Mouse (Mus musculus): ENCODE measurements around the gene Acot1.
"Not testable (repeated sequence)": the region's sequence is repeated elsewhere in the genome, so short reads cannot be mapped to it uniquely, and the experiment has no call there.

Acot1 gene

DNA sequence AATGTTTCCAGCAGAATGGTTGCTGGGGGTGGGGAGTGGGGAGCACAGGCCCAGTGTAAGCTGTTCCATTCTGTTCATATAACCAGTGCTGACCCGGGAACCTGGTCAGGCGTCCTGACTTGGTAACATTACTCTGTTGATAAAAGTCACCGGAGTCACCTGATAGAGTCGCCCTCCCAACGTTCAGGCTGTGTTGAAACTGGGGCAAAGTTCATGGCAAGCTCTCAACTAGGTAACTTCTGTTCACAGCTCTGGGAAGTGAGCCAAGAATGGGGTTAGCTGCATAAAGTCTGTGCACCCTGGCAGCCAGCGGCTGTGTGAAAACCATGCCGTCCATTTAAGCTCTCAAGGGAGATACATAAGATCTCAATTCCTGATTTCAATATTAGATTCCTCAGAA is 11.2 kb downstream of the Acot1 start:
- DNase-seq (ENCODE audit: low spot score), result peak; percentile 45

DNA sequence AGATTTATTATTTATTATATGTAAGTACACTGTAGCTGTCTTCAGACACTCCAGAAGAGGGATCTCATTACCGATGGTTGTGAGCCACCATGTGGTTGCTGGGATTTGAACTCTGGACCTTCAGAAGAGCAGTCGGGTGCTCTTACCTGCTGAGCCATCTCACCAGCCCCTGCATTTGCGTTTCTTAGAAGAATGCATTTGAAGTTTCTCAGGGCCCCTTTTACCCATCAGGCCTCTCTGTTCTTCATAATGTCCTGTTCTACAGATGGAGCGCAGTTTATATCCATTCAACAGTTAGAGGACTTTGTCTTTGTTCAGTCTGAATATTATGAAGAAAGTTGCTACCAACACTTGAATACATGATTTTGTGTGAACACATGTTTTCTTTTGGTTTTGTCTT is 13.0 kb downstream of the Acot1 start:
- not testable (repeated sequence) for DNase-seq (ENCODE audit: low spot score)

DNA sequence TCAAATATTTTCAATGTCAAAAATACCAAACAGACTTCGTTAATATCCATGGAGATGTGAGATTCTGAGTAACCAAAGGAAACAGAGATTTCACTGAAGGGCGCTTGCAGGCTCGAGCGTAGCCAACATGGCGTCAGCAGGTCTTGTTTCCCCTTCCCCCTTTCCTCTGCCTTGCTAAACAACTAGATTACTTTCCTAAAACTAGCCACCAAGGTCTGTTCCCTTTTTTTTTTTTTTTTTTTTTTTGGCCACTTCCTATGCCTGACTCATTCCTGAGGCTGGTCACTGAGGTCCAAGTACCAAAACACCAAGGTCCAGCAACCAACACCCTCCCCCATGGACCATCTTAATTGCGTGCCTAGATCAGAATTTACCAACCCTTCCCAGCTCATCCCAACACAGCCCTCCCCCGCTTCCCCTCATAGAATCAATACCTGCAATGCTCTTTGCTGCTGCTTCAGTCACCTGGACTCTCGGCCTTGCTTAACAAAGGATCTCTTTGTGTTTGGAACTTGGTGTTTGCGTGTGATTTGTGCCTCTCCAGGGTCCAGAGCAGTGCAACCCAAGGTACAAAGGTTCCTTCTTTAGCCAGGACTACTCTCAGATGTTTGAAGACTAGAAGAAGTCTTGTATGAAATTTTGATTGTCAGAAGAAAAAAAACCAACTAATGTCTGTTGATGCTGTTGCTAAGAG is 13.9 kb downstream of the Acot1 start:
- no peak for DNase-seq (ENCODE audit: low spot score)

DNA sequence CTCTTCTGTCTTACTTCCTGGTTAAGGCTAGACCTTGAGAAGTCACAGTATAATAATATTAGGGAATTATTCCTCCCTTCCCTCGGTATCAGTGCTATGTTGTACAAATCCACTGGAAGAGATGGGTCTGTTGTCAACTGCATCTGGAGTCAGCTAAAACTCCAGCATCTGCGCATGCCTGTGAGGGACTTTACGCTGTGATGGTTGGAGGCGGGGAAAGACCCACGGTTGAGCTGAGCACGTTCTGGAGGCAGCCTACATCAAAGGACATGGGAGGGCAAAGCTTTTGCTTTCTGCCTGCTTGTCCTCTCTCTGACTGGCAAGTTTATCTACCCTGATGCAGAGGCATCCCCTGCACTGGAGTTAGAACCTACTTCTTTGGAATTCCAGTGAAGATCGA is 16.6 kb downstream of the Acot1 start:
- DNase-seq (ENCODE audit: low spot score), result no peak

DNA sequence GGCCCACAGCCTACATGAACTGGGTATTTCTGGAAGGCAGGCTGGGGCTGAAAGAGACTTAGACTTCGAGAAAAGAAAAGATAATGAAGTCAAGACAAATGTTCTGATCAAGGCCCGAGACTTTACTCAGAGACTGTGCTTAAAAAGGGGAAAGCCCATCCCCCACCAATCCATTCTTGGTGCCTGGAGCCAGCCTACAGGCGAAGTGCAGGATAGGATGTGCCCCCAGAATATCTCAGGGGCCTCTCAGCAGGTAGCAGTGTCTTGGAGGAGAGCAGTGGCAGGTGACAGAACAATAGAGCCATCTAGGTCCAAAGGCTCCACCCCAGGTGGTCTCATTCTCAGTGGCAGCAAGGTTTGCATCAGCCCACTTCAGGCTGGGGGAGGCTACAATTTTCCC is 19.0 kb downstream of the Acot1 start:
- not testable (repeated sequence) for DNase-seq (ENCODE audit: low spot score)

DNA sequence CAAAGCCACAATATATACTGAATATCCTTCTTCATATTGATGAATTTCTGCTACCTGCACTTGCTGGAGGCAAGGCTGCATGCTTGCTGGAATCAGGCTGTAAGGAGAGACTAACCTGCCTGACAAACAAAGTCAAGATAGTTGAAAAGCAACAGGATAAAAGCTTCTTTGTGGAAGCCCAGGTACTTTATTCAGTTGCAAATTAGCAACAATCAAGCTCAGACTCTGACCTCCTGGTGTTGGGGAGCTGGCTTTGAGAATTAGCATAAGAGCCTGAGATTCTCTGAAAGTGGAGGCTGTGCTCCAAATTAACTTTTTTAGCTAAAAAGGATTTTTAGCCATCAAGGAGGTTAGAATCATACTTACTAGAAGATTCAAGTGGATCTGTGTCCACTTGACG is 19.8 kb downstream of the Acot1 start:
- DNase-seq (ENCODE audit: low spot score), result not testable (repeated sequence)

DNA sequence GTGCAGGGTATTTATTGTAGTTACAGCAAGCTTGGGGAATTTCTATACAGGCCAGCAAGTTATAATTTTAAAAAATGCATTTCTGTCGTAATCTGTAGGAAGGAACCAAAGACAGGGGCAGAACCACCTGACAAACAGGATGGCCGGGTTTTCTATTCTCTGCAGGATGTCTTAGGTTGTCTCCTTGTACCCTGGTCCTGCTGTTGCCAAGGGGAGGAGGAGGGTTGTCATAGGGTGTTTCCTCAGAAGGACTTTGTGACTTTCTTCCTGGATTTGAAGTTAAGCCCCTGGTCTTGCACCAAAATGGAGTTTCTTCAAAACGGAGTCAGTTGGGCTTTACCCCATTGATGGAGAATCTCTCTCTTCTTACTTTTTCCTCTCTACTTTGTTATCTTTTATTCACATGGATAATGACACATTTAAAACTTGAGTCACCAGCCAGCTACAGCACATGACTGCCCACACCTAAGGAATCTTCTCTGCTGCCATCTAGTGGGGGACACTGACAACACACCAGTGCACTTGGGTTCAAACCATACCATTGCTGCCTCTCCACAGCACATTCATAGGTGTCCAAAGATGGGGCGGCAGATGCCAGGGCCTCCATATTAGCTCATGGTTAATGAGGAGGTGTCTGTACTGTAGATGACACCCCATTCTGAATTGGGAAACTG is 21.5 kb downstream of the Acot1 start:
- DNase-seq (ENCODE audit: low spot score), result peak; percentile 76

DNA sequence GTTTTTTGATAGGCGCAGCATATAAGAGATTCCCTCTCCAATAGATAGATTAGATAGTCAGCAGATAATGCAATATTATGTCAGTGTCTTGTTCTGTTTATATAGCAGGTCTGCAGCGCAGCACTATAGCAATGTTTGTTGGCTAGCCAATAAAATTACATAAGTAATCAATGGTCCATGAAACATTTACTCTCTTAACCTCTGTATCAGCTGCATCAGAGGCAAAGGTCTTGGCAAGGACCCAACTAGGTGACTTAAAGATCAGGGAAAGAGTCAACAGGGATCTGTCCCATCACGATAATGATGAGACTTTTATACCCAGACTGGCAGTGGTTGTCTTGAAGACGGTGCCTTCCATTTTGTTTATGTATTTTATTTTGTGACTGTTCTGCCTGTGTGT is 23.6 kb downstream of the Acot1 start:
- DNase-seq (ENCODE audit: low spot score), result no peak

DNA sequence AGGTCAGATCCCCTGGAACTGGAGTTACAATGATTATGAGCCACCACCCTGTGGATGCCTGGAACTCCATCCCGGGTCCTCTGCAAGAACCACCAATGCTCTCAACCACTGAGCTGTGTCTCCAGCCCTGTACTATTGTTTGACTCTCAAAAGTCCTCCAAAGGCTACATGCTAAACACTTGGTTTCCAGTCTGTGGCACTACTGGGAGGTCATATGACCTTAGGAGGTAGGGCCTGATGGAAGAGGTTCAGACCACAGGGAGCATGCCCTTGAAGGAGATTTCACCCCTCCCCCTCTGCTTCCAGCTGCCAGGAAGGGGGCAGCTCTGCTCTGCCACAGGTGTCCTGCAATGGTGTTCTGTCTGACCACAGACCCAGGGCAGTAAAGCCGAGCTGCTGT is 24.0 kb downstream of the Acot1 start:
- not testable (repeated sequence) for DNase-seq (ENCODE audit: low spot score)

DNA sequence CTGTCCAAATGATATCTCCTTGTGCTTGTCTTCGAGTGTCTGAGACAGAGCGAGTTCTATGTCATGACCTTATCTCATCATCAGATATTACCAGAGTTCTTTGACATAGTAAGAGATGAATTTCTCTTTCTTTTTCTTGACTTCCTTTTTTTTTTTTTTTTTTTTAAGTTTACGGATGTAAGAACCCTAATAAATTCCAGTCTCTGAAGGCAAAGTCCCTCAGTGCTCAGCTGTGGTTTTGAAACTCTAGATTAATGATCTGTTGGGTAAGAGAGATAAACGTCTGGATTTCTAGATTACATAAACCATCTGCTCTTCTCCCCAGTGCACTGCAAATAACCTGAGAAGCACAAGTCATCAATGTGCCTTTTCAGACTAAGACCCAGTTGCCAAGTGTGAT is 24.8 kb downstream of the Acot1 start:
- DNase-seq (ENCODE audit: low spot score), result no peak

DNA sequence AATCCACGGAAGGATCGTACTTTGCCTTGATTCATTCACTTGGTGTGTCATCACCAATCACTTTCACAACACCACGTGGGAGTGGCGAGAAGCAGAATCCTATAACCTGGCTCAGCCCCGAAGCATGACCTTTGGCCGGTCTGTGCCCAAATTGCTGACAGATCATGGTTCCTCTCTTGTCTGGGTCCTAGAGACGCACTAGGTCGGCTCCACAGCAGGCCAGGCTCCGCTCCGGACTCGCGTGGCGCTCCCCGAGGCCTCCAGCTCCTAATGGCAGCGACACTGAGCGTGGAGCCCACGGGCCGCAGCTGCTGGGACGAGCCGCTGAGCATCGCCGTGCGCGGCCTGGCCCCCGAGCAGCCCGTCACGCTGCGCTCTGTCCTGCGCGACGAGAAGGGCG is 29.0 kb downstream of the Acot1 start, which contains the start of gene Acot4:
Acot4 (plus strand) TSS at position 139 of the 400 bp plus-strand sequence.
- peak; percentile 9 for DNase-seq (ENCODE audit: low spot score)

DNA sequence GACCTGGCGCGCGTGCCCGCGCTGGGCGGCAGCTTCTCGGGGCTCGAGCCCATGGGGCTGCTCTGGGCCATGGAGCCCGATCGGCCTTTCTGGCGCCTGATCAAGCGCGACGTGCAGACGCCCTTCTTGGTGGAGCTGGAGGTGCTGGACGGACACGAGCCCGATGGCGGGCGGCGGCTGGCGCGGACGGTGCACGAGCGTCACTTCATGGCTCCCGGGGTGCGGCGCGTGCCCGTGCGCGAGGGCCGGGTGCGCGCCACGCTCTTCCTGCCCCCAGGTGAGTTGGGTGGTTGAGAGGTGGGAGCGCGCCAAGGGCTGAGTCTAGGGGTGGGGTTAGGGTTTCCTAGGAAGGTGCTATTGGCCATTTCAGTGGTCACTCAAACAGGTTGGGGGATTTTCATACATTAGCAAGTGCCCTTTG is 29.4 kb downstream of the Acot1 start, which contains the start of gene Gm49366:
Gm49366 (plus strand) TSS at position 245 of the 421 bp plus-strand sequence.
- peak; percentile 20 for DNase-seq (ENCODE audit: low spot score)

DNA sequence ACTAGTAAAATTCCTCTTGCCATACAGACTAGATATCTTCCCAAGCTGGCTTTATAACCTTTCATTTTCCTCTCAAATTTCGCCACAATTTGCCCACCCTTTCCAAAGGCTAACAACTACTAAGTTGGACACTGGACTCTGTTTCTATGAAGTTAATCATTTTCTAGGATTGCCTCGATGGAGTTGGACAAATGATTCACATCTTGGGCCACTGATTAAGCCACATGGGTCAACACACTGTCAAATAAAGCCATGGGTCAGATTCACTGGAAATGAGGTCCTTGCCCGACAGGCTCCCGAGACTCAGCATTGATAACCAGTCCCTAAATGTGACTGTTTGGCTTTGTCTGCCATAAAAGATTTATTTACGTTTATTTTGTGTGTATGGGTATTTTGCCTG is 33.0 kb downstream of the Acot1 start:
- no peak for DNase-seq (ENCODE audit: low spot score)

DNA sequence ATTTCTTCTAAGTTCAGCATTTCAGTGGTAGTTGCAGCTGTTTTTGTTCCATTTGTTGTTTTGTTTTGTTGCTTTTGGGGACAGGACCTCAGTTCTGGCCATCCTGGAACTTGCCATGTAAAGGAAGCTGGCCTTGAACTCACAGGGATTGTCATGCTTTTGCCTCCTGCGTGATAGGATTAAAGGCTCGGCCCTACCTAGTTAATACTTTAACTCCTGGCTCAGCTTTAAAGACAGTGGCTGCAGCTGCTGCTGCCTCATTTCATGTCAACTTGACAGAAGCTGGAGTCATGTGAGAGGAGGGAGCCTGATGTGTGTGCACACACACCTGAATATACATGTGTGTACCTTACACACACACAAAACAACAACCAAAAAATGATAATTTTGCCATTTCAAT is 34.8 kb downstream of the Acot1 start:
- DNase-seq (ENCODE audit: low spot score), result no peak

DNA sequence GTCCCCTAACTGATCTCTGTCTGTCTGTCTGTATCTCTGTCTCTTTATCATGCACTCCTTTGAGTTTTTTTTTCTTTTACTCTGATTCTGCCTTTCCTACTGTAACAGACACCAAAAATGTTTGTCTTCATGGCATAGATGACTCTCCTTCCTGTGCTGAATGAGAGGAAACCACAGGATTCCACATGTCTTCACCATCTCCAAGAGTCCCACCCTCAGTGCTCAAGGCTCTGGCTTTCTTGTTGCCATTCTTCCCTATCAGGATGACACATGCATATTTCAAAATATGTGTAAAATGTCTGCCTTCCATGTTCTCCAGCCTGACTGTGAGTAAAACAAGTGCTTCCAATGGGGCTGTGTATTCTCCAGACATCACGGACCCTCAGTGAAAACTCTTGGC is 37.6 kb downstream of the Acot1 start:
- no peak for DNase-seq (ENCODE audit: low spot score)

DNA sequence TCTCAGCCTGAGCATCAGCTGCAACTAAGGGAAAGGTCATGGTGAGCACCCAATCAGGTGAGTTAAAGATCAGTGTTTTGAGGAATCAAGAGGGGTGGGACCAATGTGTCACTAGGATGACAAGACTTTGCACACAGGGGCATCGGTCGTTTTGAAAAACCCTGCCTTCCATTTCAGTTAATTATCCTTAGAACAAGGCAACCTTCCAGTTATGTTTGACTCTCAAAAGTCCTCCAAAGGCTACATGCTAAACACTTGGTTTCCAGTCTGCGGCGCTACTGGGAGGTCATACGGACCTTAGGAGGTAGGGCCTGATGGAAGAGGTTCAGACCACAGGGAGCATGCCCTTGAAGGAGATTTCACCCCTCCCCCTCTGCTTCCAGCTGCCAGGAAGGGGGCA is 41.5 kb downstream of the Acot1 start:
- DNase-seq (ENCODE audit: low spot score), result not testable (repeated sequence)

DNA sequence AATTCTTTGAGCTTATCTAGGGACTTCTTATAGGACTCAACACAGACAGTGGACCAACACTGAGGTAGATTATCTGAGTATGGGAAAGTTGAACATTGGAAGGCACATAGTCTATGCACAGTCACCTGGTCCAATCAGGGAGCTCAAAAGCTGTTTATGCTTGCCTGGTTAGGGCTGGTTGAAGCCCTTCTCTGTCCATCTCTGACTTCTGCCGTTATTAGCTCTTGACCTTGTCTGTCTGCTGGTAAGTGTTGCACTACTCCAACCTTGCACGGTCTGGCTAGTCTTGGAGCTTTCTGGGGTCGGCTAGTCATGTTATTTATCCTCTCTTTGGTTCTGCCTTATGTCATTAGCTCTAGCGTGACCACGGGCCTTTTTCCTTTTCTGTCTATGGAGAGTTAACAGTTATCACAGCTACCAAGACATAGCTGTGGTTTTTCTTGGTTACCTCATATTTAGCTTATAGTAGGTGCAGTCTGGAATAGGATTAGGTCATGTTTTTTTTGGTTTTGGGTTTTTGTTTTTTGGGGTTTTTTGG is 42.7 kb downstream of the Acot1 start, which contains the start of gene Acot3:
Acot3 (plus strand) TSS at position 208 of the 538 bp plus-strand sequence.
- no peak for DNase-seq (ENCODE audit: low spot score)

DNA sequence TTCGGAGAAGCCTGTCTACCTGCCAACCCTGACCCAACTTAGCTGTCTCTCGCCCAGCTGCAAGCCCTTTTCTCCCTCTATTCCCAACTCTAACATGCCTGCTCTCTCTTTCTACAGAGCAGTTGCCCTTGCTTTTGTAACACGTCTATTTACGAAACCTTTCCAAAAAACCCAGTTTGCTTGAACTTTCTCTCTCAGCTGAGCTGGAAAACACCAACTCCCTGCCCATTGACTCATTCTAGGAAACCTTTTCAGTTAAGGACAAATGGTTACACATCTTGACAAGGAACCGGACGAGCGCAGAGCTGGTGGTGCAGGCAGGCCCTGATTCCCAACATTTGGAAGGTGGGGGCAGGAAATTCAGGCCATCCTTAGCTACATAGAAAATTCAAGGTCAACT is 43.3 kb downstream of the Acot1 start:
- no peak for DNase-seq (ENCODE audit: low spot score)

DNA sequence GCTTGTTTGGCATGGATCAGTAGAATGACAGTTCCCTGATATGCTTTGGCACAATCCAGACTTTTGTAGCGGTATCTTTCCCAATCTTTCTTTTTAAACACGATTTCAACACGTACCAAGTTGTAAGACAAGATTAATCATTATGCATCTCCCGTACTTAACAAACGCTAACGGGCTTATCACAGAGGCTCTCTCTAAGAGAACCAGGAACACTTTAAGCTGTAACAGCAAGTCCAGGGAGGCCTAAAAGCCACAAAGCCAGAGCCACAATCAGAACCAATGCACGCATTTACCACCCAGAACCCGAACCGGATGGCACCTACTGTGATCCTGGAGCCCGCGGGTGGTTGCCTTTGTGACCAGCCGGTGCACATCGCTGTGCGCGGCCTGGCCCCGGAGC is 43.9 kb downstream of the Acot1 start:
- no peak for DNase-seq (ENCODE audit: low spot score)

DNA sequence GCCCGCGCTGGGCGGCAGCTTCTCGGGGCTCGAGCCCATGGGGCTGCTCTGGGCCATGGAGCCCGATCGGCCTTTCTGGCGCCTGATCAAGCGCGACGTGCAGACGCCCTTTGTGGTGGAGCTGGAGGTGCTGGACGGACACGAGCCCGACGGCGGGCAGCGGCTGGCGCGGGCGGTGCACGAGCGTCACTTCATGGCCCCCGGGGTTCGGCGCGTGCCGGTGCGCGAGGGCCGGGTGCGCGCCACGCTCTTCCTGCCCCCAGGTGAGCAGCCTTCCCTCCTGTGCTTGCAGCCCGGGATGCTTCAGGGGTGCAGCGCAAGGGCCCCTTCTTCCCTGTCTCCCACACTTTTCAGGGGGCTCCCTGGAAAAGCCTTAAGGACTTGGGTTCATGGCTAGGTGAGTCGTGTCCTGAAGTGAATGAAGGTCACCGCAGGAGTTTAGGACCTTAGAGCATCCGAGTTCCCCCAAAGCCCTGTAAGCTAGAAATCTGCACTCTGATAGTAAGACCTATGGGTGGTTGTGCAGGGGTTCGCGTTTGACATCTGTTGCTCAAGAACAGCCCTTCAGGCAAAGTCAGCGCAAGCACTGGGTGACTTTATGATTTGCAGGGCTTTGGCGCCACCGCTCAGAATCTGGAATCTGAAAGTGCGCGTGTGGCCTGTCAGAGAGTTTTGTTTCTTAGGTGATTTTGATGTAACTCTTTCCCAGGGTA is 44.5 kb downstream of the Acot1 start:
- DNase-seq (ENCODE audit: low spot score), result no peak

DNA sequence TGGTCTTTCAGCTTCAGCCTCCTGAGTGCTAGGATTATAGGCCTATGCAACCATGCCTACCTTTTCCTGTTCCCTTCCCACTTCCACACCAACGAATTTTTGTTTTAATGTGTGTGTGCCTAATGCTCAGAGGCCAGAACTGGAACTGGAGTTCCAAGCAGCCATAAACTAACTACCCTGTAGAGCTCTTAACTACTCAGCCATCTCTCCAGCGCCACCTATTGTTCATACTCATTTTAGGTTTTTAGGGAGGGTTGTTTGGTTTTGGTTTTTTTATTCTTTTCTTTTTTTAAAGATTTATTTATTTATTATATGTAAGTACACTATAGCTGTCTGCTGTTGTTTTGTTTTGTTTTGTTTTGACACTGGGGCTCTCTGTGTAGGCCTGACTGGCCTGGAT is 51.7 kb downstream of the Acot1 start:
- no peak for DNase-seq (ENCODE audit: low spot score)

DNA sequence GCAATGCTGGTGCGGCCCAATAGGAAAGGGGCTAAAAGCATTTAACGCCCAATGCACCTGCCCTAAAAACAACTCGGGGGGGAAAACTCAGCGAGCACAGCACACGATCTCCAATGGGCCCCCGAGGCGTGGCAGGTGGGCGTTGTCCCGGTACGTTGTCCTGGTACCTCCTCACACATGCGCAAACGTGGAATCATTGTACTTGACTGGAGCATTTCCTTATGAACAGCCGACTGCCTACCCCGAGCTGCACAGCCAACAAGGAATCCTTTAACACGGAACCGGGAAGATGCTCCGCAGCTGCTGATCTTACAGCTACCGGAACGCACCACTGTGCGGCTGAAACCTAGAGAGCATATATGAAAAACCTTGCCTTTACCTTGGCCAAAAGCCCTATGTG is 53.0 kb downstream of the Acot1 start:
- DNase-seq (ENCODE audit: low spot score), result no peak

DNA sequence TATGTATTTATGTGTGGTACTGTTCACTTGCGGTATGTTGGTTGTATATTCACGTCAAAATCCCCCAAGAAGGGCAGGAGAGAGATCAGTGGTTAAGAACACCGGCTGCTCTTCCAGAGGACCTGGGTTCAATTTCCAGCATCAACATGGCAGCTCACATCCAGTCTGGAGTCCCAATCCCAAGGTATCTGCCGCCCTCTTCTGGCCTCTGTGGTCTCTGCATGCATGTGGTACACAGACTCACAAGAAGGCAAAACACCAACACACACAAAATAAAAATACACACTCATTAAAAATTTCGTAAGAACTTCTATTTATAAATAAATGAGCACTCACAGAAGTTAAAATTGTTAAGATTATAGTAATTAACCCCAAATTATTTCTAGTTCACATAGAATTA is 53.9 kb downstream of the Acot1 start:
- no peak for DNase-seq (ENCODE audit: low spot score)

Measured in ovary, postnatal 14 days (tissue).